Mouse (Mus musculus) B cell, adult 67 days (primary cell): ENCODE data around the gene Tsen34. TPM values are rescaled to one million over a fixed set of nuclear protein-coding genes. Genes with fewer than 3 reads are reported as not detected.

Experiments used
- total RNA-seq, 2 experiments: library from RNA; stranded (reverse); gene quantifications; 4 replicates each; pipeline ENCODE4 v1.2.4; 2023

Gene Tsen34
- total RNA-seq = 10 to 100 TPM; 34.0 to 43.8 TPM

GRCm38 (mm10) chr7:3692382-3692986 is at the start of gene Tsen34:
Tsen34 (plus strand) TSS chr7:3692863.

GRCm38 (mm10) chr7:3644672-3645487 is 47.8 kb upstream of the Tsen34 start, which contains the start of gene Cnot3:
Cnot3 (plus strand) TSS chr7:3645268.

DNA sequence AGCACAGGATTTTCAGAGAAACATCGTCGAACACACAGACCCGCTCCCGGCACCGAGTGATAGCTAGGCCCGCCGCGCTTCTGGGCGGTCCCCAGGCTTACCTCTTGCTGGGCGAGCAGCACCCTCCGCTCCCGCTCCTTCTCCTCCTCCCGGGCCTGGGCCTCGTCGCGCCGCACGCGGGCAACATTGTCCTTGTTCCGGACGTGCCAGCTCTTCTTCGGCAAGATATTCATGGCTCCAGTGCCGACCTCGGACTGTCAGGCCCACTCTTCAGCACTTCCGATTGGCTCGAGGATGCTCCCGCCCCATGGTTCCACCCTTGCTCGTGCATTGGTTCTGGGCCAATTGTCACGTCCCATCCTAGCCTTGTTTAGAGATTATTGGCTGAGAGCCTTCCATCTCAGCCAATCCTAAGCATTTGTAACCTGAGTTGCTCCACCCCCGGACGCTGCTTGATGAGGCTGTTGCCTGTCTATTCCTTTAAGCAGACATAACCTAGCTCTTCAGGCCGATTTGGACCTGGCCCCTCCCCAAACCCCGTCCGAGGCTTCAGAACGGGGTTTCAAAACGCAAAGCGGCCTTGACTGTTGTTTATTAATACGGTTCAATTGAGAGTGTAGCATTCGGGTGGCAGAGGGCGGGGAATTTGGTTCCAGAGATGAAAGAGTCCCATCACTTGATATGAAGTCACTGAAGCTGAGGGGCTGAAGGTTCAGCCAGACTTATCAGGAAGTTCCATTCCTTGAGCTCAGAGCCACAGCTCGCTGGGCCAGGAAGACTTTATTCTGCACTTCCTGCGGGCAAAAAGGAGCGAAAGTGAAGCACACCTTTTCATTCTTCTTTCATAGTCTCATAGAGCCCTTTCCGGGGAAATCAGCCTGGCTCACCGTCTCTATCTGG is 27.2 kb upstream of the Tsen34 start, which contains the start of gene Leng1:
Gene Leng1, minus strand, starts transcription at position 626 of the 900 bp plus-strand sequence.

DNA sequence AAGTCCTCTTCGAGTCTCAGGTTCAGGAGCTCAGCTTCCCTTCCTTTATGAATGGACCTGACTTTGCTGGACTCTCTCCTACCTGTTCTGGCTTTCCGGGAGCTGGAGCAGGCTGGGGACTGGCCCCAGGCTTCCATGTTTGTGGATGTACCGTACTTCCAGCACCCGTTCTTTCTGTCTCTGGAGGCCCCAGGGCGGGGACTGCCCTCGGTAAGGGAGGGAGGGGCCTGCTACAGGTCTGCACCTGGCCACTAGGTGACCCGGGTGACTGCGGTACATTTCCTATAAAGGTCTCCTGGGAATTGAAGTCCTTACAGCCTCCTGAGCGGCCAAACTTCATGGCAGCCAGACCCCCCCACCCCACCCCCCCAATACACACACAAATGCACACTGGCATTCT is 15.3 kb upstream of the Tsen34 start, which contains the start of gene Tmc4:
Gene Tmc4, minus strand, starts transcription at position 212 of the 400 bp plus-strand sequence.

GRCm38 (mm10) chr7:3692987-3693808 is 535 bp downstream of the Tsen34 start, which contains the start of gene Mboat7:
Mboat7 (minus strand) TSS chr7:3693523.

GRCm38 (mm10) chr7:3703879-3704441 is 11.3 kb downstream of the Tsen34 start, which contains the start of gene Rps9:
Rps9 (plus strand) TSS chr7:3703993.

DNA sequence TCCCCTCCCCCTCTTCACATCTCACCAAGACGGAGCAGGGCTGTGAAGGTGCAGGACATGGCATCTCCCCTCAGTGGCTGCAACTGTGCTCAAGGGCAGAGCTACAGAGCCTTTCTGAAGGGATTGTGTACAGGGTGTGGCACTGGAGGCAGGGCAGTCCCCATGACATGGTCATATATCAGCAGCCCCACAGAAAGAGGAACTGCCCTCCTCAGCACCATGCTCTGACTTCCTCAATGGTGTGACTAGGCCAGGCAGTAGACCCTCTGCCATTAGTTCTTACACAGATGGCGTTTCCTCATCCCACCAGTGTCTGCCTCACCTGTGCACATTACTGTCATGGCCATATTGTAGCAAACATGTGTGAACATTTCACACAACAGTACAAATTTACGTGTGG is 27.6 kb downstream of the Tsen34 start, which contains the start of gene Pirb:
Gene Pirb, minus strand, starts transcription at position 124 of the 400 bp plus-strand sequence.

Other genes starting within 250 kb of the Tsen34 start
- gene Tarm1, start 190.2 kb upstream of the Tsen34 start, total RNA-seq = not detected
- gene Oscar, start 76.7 kb upstream of the Tsen34 start, total RNA-seq = not detected
- gene Ndufa3, start 75.5 kb upstream of the Tsen34 start, total RNA-seq = 100 to 1,000 TPM; 279 to 317 TPM
- gene Tfpt, start 62.9 kb upstream of the Tsen34 start, total RNA-seq = 10 to 100 TPM; 22.5 to 23.8 TPM
- gene Prpf31, start 62.9 kb upstream of the Tsen34 start, total RNA-seq = 10 to 100 TPM; 62.1 to 76.9 TPM
- 100 to 1,000 TPM; 124 to 138 TPM for gene Cnot3, start 47.6 kb upstream of the Tsen34 start, total RNA-seq
- gene Leng1, start 27.0 kb upstream of the Tsen34 start, total RNA-seq = 10 to 100 TPM; 10.8 to 11.4 TPM
- gene Tmc4, start 15.3 kb upstream of the Tsen34 start, total RNA-seq = 10 to 100 TPM in 1 of 2 experiments, 1 to 10 TPM in 1; 7.6 to 11.1 TPM
- gene Mboat7, start 660 bp downstream of the Tsen34 start, total RNA-seq = 10 to 100 TPM; 67.2 to 71.9 TPM
- gene Rps9, start 11.1 kb downstream of the Tsen34 start, total RNA-seq = 1,000 to 10,000 TPM; 1,992 to 2,030 TPM
- 10 to 100 TPM; 34.6 to 37.2 TPM for gene Pirb, start 27.5 kb downstream of the Tsen34 start, total RNA-seq
- gene Gm15448, start 132.8 kb downstream of the Tsen34 start, total RNA-seq = 1 to 10 TPM; 6.4 to 6.7 TPM
- 10 to 100 TPM in 1 of 2 experiments, 1 to 10 TPM in 1; 9.2 to 11.3 TPM for gene Pira2, start 152.2 kb downstream of the Tsen34 start, total RNA-seq
- 1 to 10 TPM; 7.0 to 8.0 TPM for gene Gm14548, start 205.3 kb downstream of the Tsen34 start, total RNA-seq
- gene Lilra6, start 222.6 kb downstream of the Tsen34 start, total RNA-seq = 1 to 10 TPM; 6.3 to 7.4 TPM